Mouse (Mus musculus) neutrophil, adult 59 days (primary cell): ENCODE measurements around the gene Entpd7. TPM values are rescaled to one million over a fixed set of nuclear protein-coding genes. Genes with fewer than 3 reads are reported as not detected.

Experiments used
- total RNA-seq, 2 experiments: library from RNA; stranded (reverse); gene quantifications; 1 replicate in 1 of 2; 2 replicates in 1 of 2; pipeline ENCODE4 v1.2.4; 2023

Entpd7 gene
- total RNA-seq: 10 to 100 TPM; 24.0 to 29.5 TPM

DNA sequence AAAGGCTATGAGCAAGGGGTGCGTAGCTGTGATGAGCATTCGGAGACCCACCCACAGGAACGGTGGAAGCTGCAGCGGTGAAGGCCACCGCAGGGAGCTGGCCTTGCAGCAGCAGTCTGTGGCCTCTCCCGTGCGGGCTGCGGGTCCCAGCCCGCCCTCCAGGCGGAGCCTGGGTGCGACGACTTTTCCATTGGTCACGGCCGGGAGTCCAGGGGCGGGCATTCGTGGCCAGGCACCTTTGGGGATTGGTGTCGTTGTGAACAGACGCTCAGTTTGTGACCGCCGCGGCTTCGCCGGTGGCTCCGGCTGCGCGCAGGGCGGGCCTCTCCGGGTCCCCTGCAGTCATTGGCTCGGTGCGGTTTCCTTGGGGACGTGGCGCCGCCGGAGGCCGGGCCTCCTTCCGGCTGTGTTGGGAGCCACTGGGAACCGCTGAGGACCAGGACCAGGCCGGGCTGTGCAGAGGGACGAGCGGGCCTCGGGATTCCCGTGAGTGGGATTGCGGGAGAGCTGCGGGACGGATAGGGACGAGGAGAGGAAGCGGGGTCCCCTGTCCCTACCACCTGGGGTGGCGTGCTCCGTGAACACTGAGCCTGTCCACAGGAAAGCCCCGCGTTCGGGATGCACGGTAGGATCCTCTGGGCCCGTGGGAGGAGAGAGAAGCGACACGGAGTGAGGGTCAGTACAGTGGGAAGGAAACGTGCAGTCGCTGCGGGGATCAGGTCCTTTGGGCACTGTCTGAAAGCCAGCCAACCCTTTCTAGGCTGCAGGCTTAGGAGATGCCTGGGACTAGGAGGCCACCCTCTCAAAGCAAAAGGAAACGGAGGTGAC lies at the start of gene Entpd7:
TSS of gene Entpd7 (plus strand) at position 254 of the 828 bp plus-strand sequence.

DNA sequence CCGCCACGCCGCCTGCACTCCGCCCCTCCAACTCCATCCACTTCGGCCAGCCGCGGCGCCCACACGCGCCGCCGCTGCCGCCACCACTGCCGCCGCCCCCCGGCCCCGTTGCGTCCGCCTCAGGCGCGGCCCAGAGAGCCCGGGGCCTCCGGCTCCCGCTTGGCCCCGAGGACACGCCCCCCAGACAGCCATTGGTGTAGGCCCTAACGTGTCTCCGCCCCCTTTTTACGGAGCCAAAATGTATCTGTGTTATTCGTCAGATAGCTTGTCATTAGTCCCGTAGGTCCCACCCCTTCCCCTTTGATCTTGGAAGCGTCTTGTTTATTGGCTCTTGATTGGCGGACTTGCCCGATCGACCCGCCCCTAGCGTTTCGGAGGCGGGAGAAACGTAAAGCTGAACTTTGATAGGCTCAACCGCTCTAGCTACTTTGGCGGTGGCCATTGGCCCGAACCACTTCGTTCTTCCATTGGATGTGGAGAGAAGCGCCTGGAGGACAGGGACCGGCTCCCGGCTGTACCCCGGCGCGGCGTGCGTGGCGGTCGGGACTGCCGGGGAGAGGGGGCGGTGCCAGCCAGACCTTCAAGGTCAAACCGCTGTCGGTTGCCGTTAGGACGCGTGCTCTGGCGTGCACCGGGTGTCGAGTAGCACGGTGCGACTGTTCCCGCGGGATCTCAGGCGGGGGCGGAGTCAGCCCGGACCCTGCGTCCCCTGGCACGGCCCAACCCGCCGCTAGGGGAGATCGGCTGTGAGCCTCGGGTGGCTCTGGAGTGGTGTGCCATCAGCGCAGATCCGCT lies 14.5 kb upstream of the Entpd7 start, which contains the start of gene Slc25a28:
TSS of gene Slc25a28 (minus strand) at position 152 of the 795 bp plus-strand sequence.

DNA sequence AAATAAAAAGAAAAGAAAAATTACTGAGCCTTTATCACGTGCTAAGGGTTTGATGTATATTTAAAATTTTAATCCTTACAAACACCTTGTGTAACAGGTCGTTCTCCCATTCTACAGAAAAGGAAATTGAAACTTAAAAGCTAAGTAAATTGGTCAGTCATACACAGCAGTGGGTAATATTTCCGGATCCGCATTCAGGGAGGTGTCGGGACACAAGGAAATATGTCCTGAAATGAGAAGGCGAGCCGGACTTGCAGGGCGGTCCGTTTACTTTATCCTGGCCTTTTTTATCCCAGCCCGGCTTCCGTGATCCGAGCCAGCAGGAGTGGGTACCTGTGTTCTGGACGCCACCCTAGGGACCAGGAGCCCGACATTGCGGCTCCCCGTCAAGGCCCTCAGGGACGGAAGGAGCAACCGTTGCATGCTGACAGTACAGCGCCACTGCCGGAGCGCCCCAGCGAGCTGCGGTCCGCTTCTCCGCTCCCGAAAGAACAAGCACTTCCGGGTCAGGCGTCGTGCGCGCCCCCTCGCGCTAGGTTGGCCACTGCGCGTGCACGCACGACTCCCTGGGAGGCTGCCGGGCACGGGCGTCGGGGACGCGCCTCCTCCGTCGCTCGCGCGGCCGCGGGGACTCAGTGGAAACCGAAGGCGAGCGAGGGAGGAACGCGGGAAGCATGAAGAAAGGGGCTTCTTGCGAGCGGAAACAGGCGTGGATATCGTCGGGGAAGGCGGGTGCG lies 63.2 kb downstream of the Entpd7 start, which contains the start of the genes Cutc and Cox15:
TSS of gene Cutc (plus strand) at position 508 of the 737 bp plus-strand sequence.
TSS of gene Cox15 (minus strand) at position 512 of the 737 bp plus-strand sequence.

DNA sequence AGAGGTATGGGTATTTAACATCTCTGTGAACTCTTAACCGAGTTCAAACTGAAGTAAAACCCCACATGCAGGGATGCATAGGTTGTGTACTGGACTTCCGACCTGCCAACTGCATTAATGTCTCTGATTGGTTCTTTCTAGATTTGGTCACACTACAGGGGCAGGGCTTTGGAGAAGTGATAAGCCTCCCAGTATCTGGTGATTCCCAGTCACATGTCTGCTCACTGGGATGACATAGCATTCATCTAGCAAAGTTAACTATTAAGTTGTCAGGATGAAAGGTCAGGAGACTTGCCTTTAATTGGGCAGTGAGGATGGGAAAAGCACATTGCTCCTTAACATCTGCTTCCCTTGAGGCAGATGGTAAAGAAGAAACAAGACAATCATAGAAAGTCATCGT lies 92.5 kb downstream of the Entpd7 start, which contains the start of gene Abcc2:
TSS of gene Abcc2 (plus strand) at position 213 of the 400 bp plus-strand sequence.

Other genes with a start within 250 kb of the Entpd7 start
- under 1 TPM; 0.09 to 0.49 TPM for gene Cnnm1, start 249.2 kb upstream of the Entpd7 start, total RNA-seq
- 10 to 100 TPM; 26.4 to 29.0 TPM for gene Got1, start 165.1 kb upstream of the Entpd7 start, total RNA-seq
- not detected for gene Nkx2-3, start 77.3 kb upstream of the Entpd7 start, total RNA-seq
- 10 to 100 TPM; 53.1 to 53.8 TPM for gene Slc25a28, start 14.8 kb upstream of the Entpd7 start, total RNA-seq
- 10 to 100 TPM in 1 of 2 experiments, 1 to 10 TPM in 1; 8.9 to 12.1 TPM for gene Cutc, start 63.3 kb downstream of the Entpd7 start, total RNA-seq
- 10 to 100 TPM in 1 of 2 experiments, 1 to 10 TPM in 1; 7.7 to 14.6 TPM for gene Cox15, start 63.3 kb downstream of the Entpd7 start, total RNA-seq
- gene Abcc2, start 92.5 kb downstream of the Entpd7 start, total RNA-seq: under 1 TPM; 0.60 to 0.75 TPM